Mouse (Mus musculus) forebrain, embryonic 11.5 days (tissue): ENCODE data around the gene Ogfod1. TPM values are rescaled to one million over a fixed set of nuclear protein-coding genes. Genes with fewer than 3 reads are reported as not detected.
"Not testable (repeated sequence)": the region's sequence is repeated elsewhere in the genome, so short reads cannot be mapped to it uniquely, and the experiment has no call there.

Experiments
- ATAC-seq: fragments of 200-750 bp; cut with Nextera tagmentation; replicated peaks from 2 replicates; pipeline ENCODE4 v1.8.0; 2017; ENCODE audit warnings: moderate TSS enrichment; ENCODE audit not compliant: low FRiP score
- DNase-seq: peaks from one replicate; pipeline ENCODE4 v3.0.0-alpha.2; 2017; ENCODE audit warnings: low spot score
- H3K27ac ChIP-seq: fragments of 300-500 bp; sonication (generic); 2 replicates; pipeline ENCODE4 v1.5.1; 2014; ENCODE audit warnings: low read depth, low read length
- H3K27me3 ChIP-seq: fragments of 300-500 bp; sonication (generic); 2 replicates; pipeline ENCODE4 v1.6.1; 2014; ENCODE audit warnings: mild to moderate bottlenecking, low read length, mixed read lengths; ENCODE audit not compliant: control insufficient read depth, insufficient read depth
- H3K36me3 ChIP-seq: fragments of 300-500 bp; sonication (generic); 2 replicates; pipeline ENCODE4 v1.6.1; 2014; ENCODE audit warnings: mild to moderate bottlenecking, low read length, moderate library complexity, mixed read lengths; ENCODE audit not compliant: control insufficient read depth, insufficient read depth
- H3K4me1 ChIP-seq: fragments of 300-500 bp; sonication (generic); replicated peaks from 2 replicates; pipeline ENCODE4 v1.6.1; 2014; ENCODE audit warnings: low read length, mixed read lengths; ENCODE audit not compliant: control insufficient read depth, insufficient read depth
- H3K4me2 ChIP-seq: fragments of 300-500 bp; sonication (generic); 2 replicates; pipeline ENCODE4 v1.6.1; 2014; ENCODE audit warnings: low read depth, mild to moderate bottlenecking, low read length, moderate library complexity, mixed read lengths; ENCODE audit not compliant: severe bottlenecking
- H3K4me3 ChIP-seq: fragments of 300-500 bp; sonication (generic); 2 replicates; pipeline ENCODE4 v1.5.1; 2014; ENCODE audit warnings: low read depth, low read length
- H3K9ac ChIP-seq: fragments of 300-500 bp; sonication (generic); 2 replicates; pipeline ENCODE4 v1.6.1; 2014; ENCODE audit warnings: low read length
- H3K9me3 ChIP-seq: fragments of 300-500 bp; sonication (generic); 2 replicates; pipeline ENCODE4 v1.6.1; 2016; ENCODE audit warnings: low read length, mixed read lengths; ENCODE audit not compliant: control insufficient read depth
- WGBS: fragments of 180-500 bp; shearing (Covaris S2); extraction: QIAGEN DNeasy Blood & Tissue Kit; methylation state at CpG from one replicate; pipeline ENCODE4 v1.1.7; 2014; 5-methylcytosine and 5-hydroxymethylcytosine counted together
- polyA plus RNA-seq: library from polyadenylated mRNA; unstranded; fragments of >200 nt; fragmentation: Nextera tagmentation; extraction: Ambion mirVana; gene quantifications from 2 replicates; pipeline ENCODE4 v1.2.1, GENCODE M21; 2014

Ogfod1 gene
- polyA plus RNA-seq, 1 experiment from 2014 or later = 18.7 TPM

- H3K4me1 ChIP-seq = peaks cover 13% of the 10 kb centered on the region; the same call in 1 of the 2 replicates
- peak within 1 kb of the TSS; percentile 91 for H3K27ac ChIP-seq
- under 1% methylated on average over 121 of the region's 130 CpGs for WGBS
- DNase-seq = peak; percentile 87
- no peaks in the 10 kb centered on the region for H3K27me3 ChIP-seq
- peak within 1 kb of the TSS; percentile 89 for H3K4me3 ChIP-seq
- peak within 1 kb of the TSS; percentile 56 for H3K4me2 ChIP-seq
- no peaks in the 10 kb centered on the region for H3K36me3 ChIP-seq
- peak; percentile 94 for ATAC-seq
- H3K9me3 ChIP-seq = no peaks in the 10 kb centered on the region
- H3K9ac ChIP-seq = peak within 1 kb of the TSS; percentile 98
Measured at GRCm38 (mm10) chr8:94012013-94012951, 24.7 kb upstream of the Ogfod1 start, which contains the start of gene Amfr. Gene Amfr (minus strand): TSS chr8:94012842.

GRCm38 (mm10) chr8:94013026-94013612 lies 23.9 kb upstream of the Ogfod1 start:
- Histone ChIP-seq H3K9me3 (no peaks in the 10 kb centered on the region), H3K4me2 (peak overlapping the region; percentile 56), H3K4me1 (peaks cover 13% of the 10 kb centered on the region; the same call in 1 of the 2 replicates), H3K9ac (peak overlapping the region; percentile 98), H3K36me3 (no peaks in the 10 kb centered on the region), H3K4me3 (peak overlapping the region; percentile 89), H3K27ac (peak overlapping the region; percentile 91; the same call in 1 of the 2 replicates), H3K27me3 (no peaks in the 10 kb centered on the region)
- 46% methylated on average over 7 of the region's 7 CpGs for WGBS
- DNase-seq (no peak), ATAC-seq (no peak)

GRCm38 (mm10) chr8:94023916-94024315 lies 13.1 kb upstream of the Ogfod1 start:
- WGBS = 96% methylated on average over 6 of the region's 6 CpGs
- no peaks in the 10 kb centered on the region for H3K4me1 ChIP-seq
- ATAC-seq = no peak
- H3K9me3 ChIP-seq = no peaks in the 10 kb centered on the region
- H3K36me3 ChIP-seq = peaks cover 25% of the 10 kb centered on the region
- no peak overlapping the region for H3K4me2 ChIP-seq
- no peak overlapping the region for H3K9ac ChIP-seq
- H3K4me3 ChIP-seq = no peak overlapping the region
- no peaks in the 10 kb centered on the region for H3K27me3 ChIP-seq
- no peak overlapping the region for H3K27ac ChIP-seq
- DNase-seq = no peak

- Histone ChIP-seq H3K27me3 (no peaks in the 10 kb centered on the region), H3K9ac (no peak overlapping the region), H3K36me3 (peaks cover 22% of the 10 kb centered on the region), H3K9me3 (no peaks in the 10 kb centered on the region), H3K4me1 (peaks cover 4% of the 10 kb centered on the region; the same call in 1 of the 2 replicates), H3K27ac (no peak overlapping the region), H3K4me3 (no peak overlapping the region), H3K4me2 (no peak overlapping the region)
- ATAC-seq (no peak), DNase-seq (no peak)
- WGBS = 96% methylated on average over 9 of the region's 9 CpGs
Measured at GRCm38 (mm10) chr8:94029701-94030100, 7.3 kb upstream of the Ogfod1 start.

GRCm38 (mm10) chr8:94033601-94034000 lies 3.4 kb upstream of the Ogfod1 start:
- peaks cover 12% of the 10 kb centered on the region for H3K4me1 ChIP-seq
- no peak overlapping the region for H3K27ac ChIP-seq
- 44% methylated on average over 3 of the region's 3 CpGs for WGBS
- no peak for DNase-seq
- no peak overlapping the region for H3K4me2 ChIP-seq
- peaks cover 10% of the 10 kb centered on the region for H3K36me3 ChIP-seq
- no peak overlapping the region for H3K9ac ChIP-seq
- no peaks in the 10 kb centered on the region for H3K27me3 ChIP-seq
- no peaks in the 10 kb centered on the region for H3K9me3 ChIP-seq
- no peak overlapping the region for H3K4me3 ChIP-seq
- ATAC-seq = no peak

- peaks cover 12% of the 10 kb centered on the region for H3K4me1 ChIP-seq
- ATAC-seq (no peak), DNase-seq (no peak)
- H3K4me3 ChIP-seq = peak overlapping the region; percentile 44; the same call in 1 of the 2 replicates
- no peaks in the 10 kb centered on the region for H3K9me3 ChIP-seq
- WGBS = 76% methylated on average over 5 of the region's 5 CpGs
- peak overlapping the region; percentile 73; the same call in 1 of the 2 replicates for H3K4me2 ChIP-seq
- no peaks in the 10 kb centered on the region for H3K27me3 ChIP-seq
- H3K27ac ChIP-seq = no peak overlapping the region
- peaks cover 2% of the 10 kb centered on the region; the same call in 1 of the 2 replicates for H3K36me3 ChIP-seq
- H3K9ac ChIP-seq = peak overlapping the region; percentile 43
Measured at GRCm38 (mm10) chr8:94035200-94035599, 1.8 kb upstream of the Ogfod1 start.

GRCm38 (mm10) chr8:94036541-94036940 lies 457 bp upstream of the Ogfod1 start:
- Histone ChIP-seq H3K9ac (peak overlapping the region; percentile 77), H3K4me1 (peaks cover 12% of the 10 kb centered on the region), H3K27ac (peak overlapping the region; percentile 67; the same call in 1 of the 2 replicates), H3K4me2 (peak overlapping the region; percentile 73), H3K4me3 (peak overlapping the region; percentile 44)
- whole genome bisulfite sequencing = under 1% methylated on average over 24 of the region's 32 CpGs
- not testable (repeated sequence) for H3K36me3 ChIP-seq, H3K27me3 ChIP-seq, H3K9me3 ChIP-seq
- peak; percentile 88 for ATAC-seq
- peak; percentile 87 for DNase-seq

- Histone ChIP-seq H3K9ac (peak overlapping the region; percentile 37; the same call in 1 of the 2 replicates), H3K4me3 (peak overlapping the region; percentile 44), H3K27ac (no peak overlapping the region), H3K9me3 (no peaks in the 10 kb centered on the region), H3K4me2 (peak overlapping the region; percentile 72), H3K36me3 (no peaks in the 10 kb centered on the region), H3K27me3 (no peaks in the 10 kb centered on the region), H3K4me1 (peaks cover 12% of the 10 kb centered on the region)
- DNase-seq = no peak
- ATAC-seq = no peak
- 13% methylated on average over 15 of the region's 15 CpGs for WGBS
Measured at GRCm38 (mm10) chr8:94037806-94038205, 808 bp downstream of the Ogfod1 start.
